Mouse (Mus musculus): Measurements from ENCODE around the gene Rtkn2. TPM values are rescaled to one million over a fixed set of nuclear protein-coding genes. Genes with fewer than 3 reads are reported as not detected.

Rtkn2 gene
- polyA plus RNA-seq, 1 experiment from 2014 or later = 5.2 TPM

- Histone ChIP-seq H3K9ac (no peak overlapping the region), H3K4me1 (no peaks in the 10 kb centered on the region), H3K27ac (no peak overlapping the region), H3K36me3 (no peaks in the 10 kb centered on the region), H3K9me3 (no peaks in the 10 kb centered on the region), H3K4me3 (replicated peaks) (no peak overlapping the region), H3K4me2 (no peak overlapping the region), H3K27me3 (replicated peaks) (no peaks in the 10 kb centered on the region)
- WGBS = 89% methylated on average over 13 of the region's 13 CpGs
- no peak for ATAC-seq (ENCODE audit: insufficient read depth, low FRiP score, low read depth)
Measured at GRCm38 (mm10) chr10:68050882-68051281, 71.5 kb downstream of the Rtkn2 start.

GRCm38 (mm10) chr10:68051316-68051933 lies 72.1 kb downstream of the Rtkn2 start:
- H3K36me3 ChIP-seq = no peaks in the 10 kb centered on the region
- H3K9me3 ChIP-seq = no peaks in the 10 kb centered on the region

GRCm38 (mm10) chr10:68052307-68052706 lies 72.9 kb downstream of the Rtkn2 start:
- ATAC-seq (ENCODE audit: insufficient read depth, low FRiP score, low read depth) = no peak
- H3K27ac ChIP-seq = no peak overlapping the region
- WGBS = 85% methylated on average over 8 of the region's 8 CpGs
- no peaks in the 10 kb centered on the region for H3K36me3 ChIP-seq
- H3K4me2 ChIP-seq = no peak overlapping the region
- no peaks in the 10 kb centered on the region for H3K27me3 ChIP-seq (replicated peaks)
- no peak overlapping the region for H3K4me3 ChIP-seq (replicated peaks)
- H3K9ac ChIP-seq = no peak overlapping the region
- no peaks in the 10 kb centered on the region for H3K9me3 ChIP-seq
- no peaks in the 10 kb centered on the region for H3K4me1 ChIP-seq

More at GRCm38 (mm10) chr10:68051316-68051933, 72.1 kb downstream of the Rtkn2 start:
- Histone ChIP-seq H3K27ac (no peak overlapping the region), H3K9ac (no peak overlapping the region), H3K4me2 (no peak overlapping the region), H3K27me3 (replicated peaks) (no peaks in the 10 kb centered on the region), H3K4me3 (replicated peaks) (no peak overlapping the region), H3K4me1 (no peaks in the 10 kb centered on the region)
- ATAC-seq (ENCODE audit: insufficient read depth, low FRiP score, low read depth) = no peak
- 81% methylated on average over 14 of the region's 14 CpGs for WGBS

- Histone ChIP-seq H3K36me3 (no peaks in the 10 kb centered on the region), H3K9ac (no peak overlapping the region), H3K4me2 (no peak overlapping the region), H3K27ac (no peak overlapping the region), H3K4me3 (replicated peaks) (no peak overlapping the region), H3K27me3 (replicated peaks) (no peaks in the 10 kb centered on the region), H3K4me1 (no peaks in the 10 kb centered on the region), H3K9me3 (no peaks in the 10 kb centered on the region)
- 81% methylated on average over 5 of the region's 5 CpGs for WGBS
- no peak for ATAC-seq (ENCODE audit: insufficient read depth, low FRiP score, low read depth)
Measured at GRCm38 (mm10) chr10:68054131-68054530, 74.8 kb downstream of the Rtkn2 start.

GRCm38 (mm10) chr10:68054706-68055105 lies 75.3 kb downstream of the Rtkn2 start:
- WGBS = 80% methylated on average over 6 of the region's 6 CpGs
- no peak overlapping the region for H3K27ac ChIP-seq
- H3K27me3 ChIP-seq (replicated peaks) = no peaks in the 10 kb centered on the region
- H3K4me2 ChIP-seq = no peak overlapping the region
- H3K4me1 ChIP-seq = no peaks in the 10 kb centered on the region
- no peaks in the 10 kb centered on the region for H3K36me3 ChIP-seq
- no peaks in the 10 kb centered on the region for H3K9me3 ChIP-seq
- H3K4me3 ChIP-seq (replicated peaks) = no peak overlapping the region
- H3K9ac ChIP-seq = no peak overlapping the region
- ATAC-seq (ENCODE audit: insufficient read depth, low FRiP score, low read depth) = no peak

GRCm38 (mm10) chr10:68057841-68058240 lies 78.5 kb downstream of the Rtkn2 start:
- Histone ChIP-seq H3K9me3 (no peaks in the 10 kb centered on the region), H3K27ac (no peak overlapping the region)
- 77% methylated on average over 3 of the region's 3 CpGs for WGBS

GRCm38 (mm10) chr10:68058378-68058777 lies 79.0 kb downstream of the Rtkn2 start:
- Histone ChIP-seq H3K4me2 (no peak overlapping the region), H3K4me3 (replicated peaks) (no peak overlapping the region), H3K36me3 (no peaks in the 10 kb centered on the region), H3K4me1 (no peaks in the 10 kb centered on the region), H3K27ac (no peak overlapping the region), H3K9ac (no peak overlapping the region), H3K27me3 (replicated peaks) (no peaks in the 10 kb centered on the region), H3K9me3 (no peaks in the 10 kb centered on the region)
- WGBS = 92% methylated on average over 1 of the region's 1 CpGs
- no peak for ATAC-seq (ENCODE audit: insufficient read depth, low FRiP score, low read depth)

More at GRCm38 (mm10) chr10:68057841-68058240, 78.5 kb downstream of the Rtkn2 start:
- no peaks in the 10 kb centered on the region for H3K27me3 ChIP-seq (replicated peaks)
- no peaks in the 10 kb centered on the region for H3K4me1 ChIP-seq
- ATAC-seq (ENCODE audit: insufficient read depth, low FRiP score, low read depth) = no peak; the same call in 1 of the 2 replicates
- H3K9ac ChIP-seq = no peak overlapping the region
- H3K36me3 ChIP-seq = no peaks in the 10 kb centered on the region
- H3K4me3 ChIP-seq (replicated peaks) = no peak overlapping the region
- no peak overlapping the region for H3K4me2 ChIP-seq

- Histone ChIP-seq H3K27me3 (replicated peaks) (no peaks in the 10 kb centered on the region), H3K9ac (no peak overlapping the region), H3K4me1 (no peaks in the 10 kb centered on the region), H3K36me3 (no peaks in the 10 kb centered on the region), H3K4me3 (replicated peaks) (no peak overlapping the region), H3K4me2 (peak overlapping the region; percentile 27; the same call in 1 of the 2 replicates), H3K9me3 (no peaks in the 10 kb centered on the region), H3K27ac (peak overlapping the region; percentile 88)
- peak; percentile 22; the same call in 1 of the 2 replicates for ATAC-seq (ENCODE audit: insufficient read depth, low FRiP score, low read depth)
- 27% methylated on average over 16 of the region's 16 CpGs for WGBS
Measured at GRCm38 (mm10) chr10:68060590-68061248, 81.3 kb downstream of the Rtkn2 start.

- Histone ChIP-seq H3K4me3 (replicated peaks) (no peak overlapping the region), H3K27ac (peak overlapping the region; percentile 88), H3K4me2 (peak overlapping the region; percentile 27; the same call in 1 of the 2 replicates), H3K9ac (no peak overlapping the region), H3K27me3 (replicated peaks) (no peaks in the 10 kb centered on the region), H3K9me3 (no peaks in the 10 kb centered on the region), H3K4me1 (no peaks in the 10 kb centered on the region), H3K36me3 (no peaks in the 10 kb centered on the region)
- no peak for ATAC-seq (ENCODE audit: insufficient read depth, low FRiP score, low read depth)
- whole genome bisulfite sequencing = 39% methylated on average over 8 of the region's 8 CpGs
Measured at GRCm38 (mm10) chr10:68061249-68061615, 81.9 kb downstream of the Rtkn2 start.

GRCm38 (mm10) chr10:68063806-68064545 lies 84.6 kb downstream of the Rtkn2 start:
- H3K4me2 ChIP-seq = no peak overlapping the region
- H3K36me3 ChIP-seq = no peaks in the 10 kb centered on the region
- H3K4me3 ChIP-seq (replicated peaks) = no peak overlapping the region
- H3K27me3 ChIP-seq (replicated peaks) = no peaks in the 10 kb centered on the region
- WGBS = 61% methylated on average over 8 of the region's 8 CpGs
- no peaks in the 10 kb centered on the region for H3K4me1 ChIP-seq
- no peak overlapping the region for H3K9ac ChIP-seq
- H3K9me3 ChIP-seq = no peaks in the 10 kb centered on the region
- no peak for ATAC-seq (ENCODE audit: insufficient read depth, low FRiP score, low read depth)
- H3K27ac ChIP-seq = no peak overlapping the region

- Histone ChIP-seq H3K4me3 (replicated peaks) (no peak overlapping the region), H3K4me1 (no peaks in the 10 kb centered on the region), H3K9ac (no peak overlapping the region), H3K9me3 (no peaks in the 10 kb centered on the region), H3K27me3 (replicated peaks) (no peaks in the 10 kb centered on the region), H3K27ac (no peak overlapping the region), H3K36me3 (no peaks in the 10 kb centered on the region), H3K4me2 (no peak overlapping the region)
- 92% methylated on average over 10 of the region's 10 CpGs for WGBS
- ATAC-seq (ENCODE audit: insufficient read depth, low FRiP score, low read depth) = no peak
Measured at GRCm38 (mm10) chr10:68064571-68064970, 85.2 kb downstream of the Rtkn2 start.

- WGBS = 82% methylated on average over 5 of the region's 5 CpGs
- Histone ChIP-seq H3K4me3 (replicated peaks) (no peak overlapping the region), H3K4me2 (no peak overlapping the region), H3K36me3 (no peaks in the 10 kb centered on the region), H3K9ac (no peak overlapping the region), H3K9me3 (no peaks in the 10 kb centered on the region), H3K27ac (no peak overlapping the region), H3K27me3 (replicated peaks) (no peaks in the 10 kb centered on the region), H3K4me1 (no peaks in the 10 kb centered on the region)
- ATAC-seq (ENCODE audit: insufficient read depth, low FRiP score, low read depth) = no peak
Measured at GRCm38 (mm10) chr10:68066173-68066572, 86.8 kb downstream of the Rtkn2 start.
